Mouse (Mus musculus): ENCODE data around the gene Synpo2.

DNA sequence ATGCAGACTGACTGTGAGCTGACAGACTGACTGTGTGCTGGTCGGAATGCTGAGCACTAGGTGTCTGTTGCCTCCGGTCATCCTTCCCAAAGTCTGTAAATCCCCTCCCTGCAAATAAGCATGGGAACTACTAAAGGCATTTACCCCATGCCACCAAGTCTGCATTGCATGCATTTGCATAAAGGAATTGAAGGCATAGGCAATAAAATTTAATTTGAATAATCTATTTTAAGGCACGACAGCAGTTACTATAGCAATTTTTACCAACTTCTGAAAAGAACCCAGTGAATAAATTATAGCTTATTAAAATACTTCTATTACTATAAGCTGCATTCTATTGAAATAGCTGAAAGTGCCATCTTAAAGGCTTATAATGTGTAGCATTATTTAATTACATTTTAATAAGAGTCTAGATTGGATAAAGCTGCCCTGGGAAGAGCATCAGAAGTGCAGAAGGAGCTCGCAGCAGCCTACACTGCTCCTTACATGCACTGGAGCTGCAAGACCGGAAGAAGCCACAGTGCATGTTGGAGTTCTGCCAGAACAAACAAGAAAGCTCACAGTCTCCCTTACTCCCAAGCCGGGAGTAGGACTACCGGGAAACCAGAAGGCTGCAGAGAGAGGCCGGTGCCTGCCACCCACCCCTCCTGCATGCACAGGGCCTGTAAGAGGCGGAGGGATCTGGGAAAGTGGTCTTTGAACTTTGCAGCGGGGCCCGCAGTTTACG, 142.9 kb downstream of the Synpo2 start:
- TF ChIP-seq POLR2A (IDR thresholded peaks at IDR 0.05; ENCODE audit: low read depth, low read length) (no peak), CTCF (conservative IDR thresholded peaks at IDR 0.05; ENCODE audit: insufficient read depth, insufficient read length, low read depth, low read length) (no peak)

All from kidney, adult 2 months (tissue).